Mouse (Mus musculus) thymus, adult 2 months (tissue): ENCODE measurements around the gene Mzf1. TPM values are rescaled to one million over a fixed set of nuclear protein-coding genes. Genes with fewer than 3 reads are reported as not detected.

Experiments
- DNase-seq: peaks from one replicate; pipeline ENCODE4 v3.0.0; 2021
- H3K27ac ChIP-seq: fragments of 200-500 bp; 2 replicates; pipeline ENCODE4 v1.5.1; 2012; ENCODE audit warnings: low read length, control low read depth; ENCODE audit not compliant: control insufficient read depth, insufficient read depth
- H3K27me3 ChIP-seq: fragments of 200-500 bp; 2 replicates; pipeline ENCODE4 v1.6.1; 2012; ENCODE audit warnings: mild to moderate bottlenecking, low read length, moderate library complexity, mixed read lengths; ENCODE audit not compliant: control insufficient read depth, insufficient read depth
- H3K36me3 ChIP-seq: fragments of 200-500 bp; 2 replicates; pipeline ENCODE4 v1.6.1; 2012; ENCODE audit warnings: mild to moderate bottlenecking, low read length, moderate library complexity; ENCODE audit not compliant: control insufficient read depth, insufficient read depth
- H3K4me1 ChIP-seq: fragments of 200-500 bp; replicated peaks from 2 replicates; pipeline ENCODE4 v1.6.1; 2012; ENCODE audit warnings: low read length; ENCODE audit not compliant: control insufficient read depth, insufficient read depth
- H3K4me3 ChIP-seq: fragments of 200-500 bp; 2 replicates; pipeline ENCODE4 v1.5.1; 2012; ENCODE audit warnings: mild to moderate bottlenecking, low read length, control low read depth, moderate library complexity; ENCODE audit not compliant: control insufficient read depth, insufficient read depth
- CTCF ChIP-seq: fragments of 200-500 bp; IDR thresholded peaks from 2 replicates; pipeline ENCODE4 v1.5.1; 2012; ENCODE audit warnings: mild to moderate bottlenecking, control low read depth, low read length, moderate library complexity, borderline replicate concordance; ENCODE audit not compliant: control insufficient read depth, poor library complexity, insufficient read depth; ENCODE audit errors: extremely low read depth
- POLR2A ChIP-seq: fragments of 200-500 bp; IDR thresholded peaks from 2 replicates; pipeline ENCODE4 v1.6.1; 2012; ENCODE audit warnings: mild to moderate bottlenecking, low read length, control low read depth, moderate library complexity; ENCODE audit not compliant: control insufficient read depth, poor library complexity, insufficient read depth; ENCODE audit errors: extremely low read depth
- WGBS: fragments of 180-500 bp; shearing (Covaris S2); methylation state at CpG from one replicate; pipeline ENCODE4 v1.1.7; 2018; 5-methylcytosine and 5-hydroxymethylcytosine counted together
- polyA plus RNA-seq: library from polyadenylated mRNA; depleted of rRNA; stranded (reverse); fragments of >200 nt; gene quantifications from 2 replicates; pipeline ENCODE4 v1.2.3, GENCODE M21; 2012

The Mzf1 gene
- polyA plus RNA-seq, 1 experiment, result 3.5 TPM

- TF ChIP-seq POLR2A (no peak), CTCF (no peak)
- no peak overlapping the region for H3K27ac ChIP-seq
- no peak overlapping the region for H3K4me3 ChIP-seq
- no peaks in the 10 kb centered on the region for H3K27me3 ChIP-seq
- no peak for DNase-seq
- peaks cover 10% of the 10 kb centered on the region for H3K4me1 ChIP-seq
- 91% methylated on average over 4 of the region's 4 CpGs for WGBS
- no peaks in the 10 kb centered on the region for H3K36me3 ChIP-seq
Observed at GRCm38 (mm10) chr7:13013671-13014070, 40.9 kb downstream of the Mzf1 start.

- TF ChIP-seq POLR2A, result no peak
- no peak for DNase-seq
- H3K4me3 ChIP-seq, result peak within 1 kb of the TSS; percentile 81
- H3K36me3 ChIP-seq, result peaks cover 10% of the 10 kb centered on the region
- H3K27me3 ChIP-seq, result no peaks in the 10 kb centered on the region
- WGBS, result 20% methylated on average over 26 of the region's 26 CpGs
- H3K4me1 ChIP-seq, result peaks cover 11% of the 10 kb centered on the region
- peak within 1 kb of the TSS; percentile 73 for H3K27ac ChIP-seq
Observed at GRCm38 (mm10) chr7:13010005-13010908, 44.3 kb downstream of the Mzf1 start, which contains the start of gene Zbtb45. Gene Zbtb45 (minus strand): TSS chr7:13010034.

- H3K27me3 ChIP-seq, result no peaks in the 10 kb centered on the region
- peak overlapping the region; percentile 81 for H3K4me3 ChIP-seq
- peak; percentile 89 for DNase-seq
- peak; percentile 38; the same call in 1 of the 2 replicates for TF ChIP-seq POLR2A
- TF ChIP-seq CTCF, result peak; percentile 100
- under 1% methylated on average over 42 of the region's 42 CpGs for WGBS
- peak overlapping the region; percentile 73 for H3K27ac ChIP-seq
- H3K36me3 ChIP-seq, result peaks cover 10% of the 10 kb centered on the region
- H3K4me1 ChIP-seq, result peaks cover 11% of the 10 kb centered on the region
Observed at GRCm38 (mm10) chr7:13009143-13010004, 45.2 kb downstream of the Mzf1 start.

- Histone ChIP-seq H3K27me3 (no peaks in the 10 kb centered on the region), H3K4me3 (no peak overlapping the region), H3K4me1 (peaks cover 11% of the 10 kb centered on the region), H3K36me3 (peaks cover 10% of the 10 kb centered on the region), H3K27ac (no peak overlapping the region)
- DNase-seq, result no peak
- TF ChIP-seq CTCF (no peak), POLR2A (no peak)
- 95% methylated on average over 57 of the region's 57 CpGs for WGBS
Observed at GRCm38 (mm10) chr7:13007341-13008092, 47.0 kb downstream of the Mzf1 start.

- WGBS, result 97% methylated on average over 10 of the region's 10 CpGs
- no peak for DNase-seq
- Histone ChIP-seq H3K4me3 (no peak overlapping the region), H3K27me3 (no peaks in the 10 kb centered on the region), H3K27ac (no peak overlapping the region), H3K36me3 (peaks cover 10% of the 10 kb centered on the region), H3K4me1 (peaks cover 11% of the 10 kb centered on the region)
- no peak for TF ChIP-seq CTCF
- TF ChIP-seq POLR2A, result no peak
Observed at GRCm38 (mm10) chr7:13006531-13006930, 48.0 kb downstream of the Mzf1 start.

GRCm38 (mm10) chr7:13006011-13006410, 48.6 kb downstream of the Mzf1 start:
- no peaks in the 10 kb centered on the region for H3K27me3 ChIP-seq
- H3K4me1 ChIP-seq, result peaks cover 11% of the 10 kb centered on the region
- WGBS, result 94% methylated on average over 17 of the region's 17 CpGs
- DNase-seq, result no peak
- TF ChIP-seq CTCF, result no peak
- no peak for TF ChIP-seq POLR2A
- H3K27ac ChIP-seq, result no peak overlapping the region
- H3K4me3 ChIP-seq, result no peak overlapping the region
- H3K36me3 ChIP-seq, result peaks cover 10% of the 10 kb centered on the region
